Mouse (Mus musculus) olfactory bulb, adult 2 months (tissue): ENCODE results near the gene Fam129b. TPM values are rescaled to one million over a fixed set of nuclear protein-coding genes. Genes with fewer than 3 reads are reported as not detected.

ENCODE experiments used
- H3K27ac ChIP-seq: fragments of 200-500 bp; 2 replicates; pipeline ENCODE4 v1.5.1; 2012; ENCODE audit warnings: low read depth, low read length; ENCODE audit not compliant: insufficient read depth
- H3K4me1 ChIP-seq: fragments of 200-500 bp; 2 replicates; pipeline ENCODE4 v1.6.1; 2012; ENCODE audit warnings: low read length; ENCODE audit not compliant: control insufficient read depth, insufficient read depth
- H3K4me3 ChIP-seq: fragments of 200-500 bp; 2 replicates; pipeline ENCODE4 v1.5.1; 2012; ENCODE audit warnings: mild to moderate bottlenecking, low read depth, low read length, moderate library complexity; ENCODE audit not compliant: insufficient read depth
- CTCF ChIP-seq: fragments of 200-500 bp; IDR thresholded peaks from 2 replicates; pipeline ENCODE4 v1.5.1; 2012; ENCODE audit warnings: low read depth, mild to moderate bottlenecking, low read length, moderate library complexity; ENCODE audit not compliant: insufficient read depth
- POLR2A ChIP-seq: fragments of 200-500 bp; IDR thresholded peaks from 2 replicates; pipeline ENCODE4 v1.6.1; 2012; ENCODE audit warnings: mild to moderate bottlenecking, low read depth, low read length, moderate library complexity; ENCODE audit not compliant: insufficient read depth
- WGBS: fragments of 180-500 bp; shearing (Covaris S2); methylation state at CpG from one replicate; pipeline ENCODE4 v1.1.7; 2018; 5-methylcytosine and 5-hydroxymethylcytosine counted together
- polyA plus RNA-seq: library from polyadenylated mRNA; stranded (reverse); fragments of >200 nt; gene quantifications from 2 replicates; pipeline ENCODE4 v1.2.4, GENCODE M21; 2012; ENCODE audit warnings: low replicate concordance; ENCODE audit not compliant: missing spikeins, insufficient read depth, insufficient read length

The Fam129b gene
- polyA plus RNA-seq, 1 experiment, result not detected

DNA sequence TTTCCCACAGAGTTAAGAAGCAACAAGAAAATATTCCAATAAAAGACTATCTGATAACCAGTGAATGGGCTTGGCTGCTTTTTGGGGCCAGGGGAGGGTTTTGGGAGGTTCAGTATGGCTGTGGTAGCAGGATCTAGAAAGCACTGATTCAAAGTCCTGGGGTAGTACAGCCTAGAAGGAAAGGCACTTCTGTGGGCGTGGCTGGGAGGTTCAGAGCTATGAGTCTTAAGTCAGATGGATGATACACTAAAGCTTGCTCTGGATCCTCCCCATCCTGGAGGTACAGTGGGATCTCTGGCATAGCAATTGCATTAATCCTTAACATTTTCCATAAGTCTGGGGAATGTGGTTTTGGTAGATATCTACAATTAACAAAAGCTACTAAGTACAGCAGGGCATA lies 88.1 kb downstream of the Fam129b start:
- no peak for TF ChIP-seq POLR2A
- TF ChIP-seq CTCF, result no peak
- WGBS, result 85% methylated on average over 1 of the region's 1 CpGs

DNA sequence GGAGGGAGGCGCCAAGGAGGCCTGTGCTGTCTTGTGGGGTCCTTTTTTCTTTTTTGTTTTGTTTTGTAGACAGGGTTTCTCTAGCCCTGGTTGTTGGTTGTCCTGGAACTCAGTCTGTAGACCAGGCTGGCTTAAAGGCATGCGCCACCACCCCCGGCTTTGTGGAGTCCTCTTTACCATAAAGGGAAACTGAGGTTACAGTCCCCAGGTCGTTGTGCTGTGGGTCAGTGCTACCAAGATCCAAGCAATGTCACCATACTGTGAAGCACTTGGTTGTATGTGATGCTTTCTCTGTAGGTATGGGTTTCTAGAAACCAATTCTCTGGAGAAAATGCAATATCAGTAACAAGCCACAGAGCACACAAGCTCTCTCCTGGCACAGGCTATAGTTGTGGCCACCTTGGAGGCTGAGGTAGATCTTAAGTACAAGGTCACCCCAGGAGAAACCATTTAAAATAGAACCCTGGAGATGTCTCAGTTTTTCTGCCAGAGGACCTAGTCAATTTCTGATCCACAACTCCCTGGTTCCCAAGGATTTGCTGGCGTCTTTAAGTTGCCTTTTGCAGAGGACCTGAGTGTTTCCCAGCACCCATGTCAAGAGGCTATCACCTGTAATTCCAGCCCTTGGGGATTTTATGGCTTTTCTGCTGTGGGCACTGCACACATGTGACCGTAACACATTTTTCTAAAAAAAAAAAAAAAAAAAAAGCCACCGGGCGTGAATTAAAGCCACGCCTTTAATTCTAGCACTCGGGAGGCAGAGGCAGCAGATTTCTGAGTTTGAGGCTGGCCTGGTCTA lies 88.9 kb downstream of the Fam129b start:
- 45% methylated on average over 10 of the region's 10 CpGs for WGBS
- Histone ChIP-seq H3K27ac (no peak overlapping the region), H3K4me1 (peaks cover 32% of the 10 kb centered on the region), H3K4me3 (no peak overlapping the region)
- no peak for TF ChIP-seq POLR2A
- TF ChIP-seq CTCF, result no peak

More for the DNA sequence above, 88.1 kb downstream of the Fam129b start:
- no peak overlapping the region for H3K4me3 ChIP-seq
- no peak overlapping the region for H3K27ac ChIP-seq
- peaks cover 32% of the 10 kb centered on the region for H3K4me1 ChIP-seq

DNA sequence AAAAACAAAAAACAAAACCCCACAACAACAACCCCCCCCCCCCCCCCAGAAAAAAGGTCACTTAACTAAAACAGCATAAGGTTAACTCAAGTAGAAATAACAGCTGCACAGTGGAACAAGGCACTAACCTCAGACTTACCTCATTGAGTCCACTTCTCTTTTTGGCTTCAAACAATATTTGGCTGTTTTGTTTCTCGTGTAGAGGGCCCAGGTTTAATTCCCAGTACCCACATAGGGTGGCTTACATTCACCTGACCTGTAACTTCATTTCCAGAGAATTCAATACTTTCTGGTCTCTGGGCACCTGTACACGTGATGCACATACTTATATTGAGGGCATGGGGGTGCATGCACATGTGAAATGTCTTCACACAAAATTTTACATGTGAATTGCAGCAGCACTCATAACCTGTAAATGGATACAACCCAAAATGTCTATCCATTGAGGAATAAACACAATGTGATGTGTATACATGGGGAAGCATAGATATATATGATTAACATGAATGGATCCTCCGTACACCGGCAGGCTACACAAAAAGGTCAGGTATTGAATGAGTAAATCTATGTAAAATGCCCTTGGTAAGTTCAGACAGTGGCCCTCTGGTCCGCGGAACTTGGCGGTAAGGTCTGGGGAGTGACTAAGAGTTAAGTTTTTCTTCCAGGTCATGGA lies 89.7 kb downstream of the Fam129b start:
- TF ChIP-seq CTCF (no peak), POLR2A (no peak)
- Histone ChIP-seq H3K4me3 (no peak overlapping the region), H3K4me1 (peaks cover 30% of the 10 kb centered on the region), H3K27ac (no peak overlapping the region)
- WGBS, result 26% methylated on average over 7 of the region's 7 CpGs

DNA sequence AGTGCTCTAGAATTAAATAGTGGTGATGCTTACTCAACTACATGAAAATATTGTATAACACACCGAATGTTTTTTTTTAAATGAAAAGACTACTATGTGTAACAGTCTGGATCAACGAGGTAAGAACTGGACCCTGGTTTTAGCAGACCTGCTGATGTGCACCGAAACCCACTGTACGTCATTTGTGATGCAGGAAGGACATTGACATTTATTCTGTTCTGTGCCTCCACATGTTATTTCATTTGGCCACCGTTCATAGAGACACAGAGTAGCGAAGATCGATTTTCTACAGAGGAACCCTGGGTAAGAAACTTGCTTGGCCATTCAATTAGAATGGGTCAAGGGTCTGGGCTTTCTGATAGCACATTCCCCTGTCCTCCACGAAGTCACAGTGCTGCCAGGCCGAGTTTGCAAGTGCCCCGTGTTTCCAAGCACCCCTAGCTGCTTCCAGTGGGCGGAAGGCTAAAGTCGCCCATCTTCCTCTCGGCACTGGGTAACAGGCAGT lies 90.3 kb downstream of the Fam129b start:
- WGBS, result 13% methylated on average over 13 of the region's 13 CpGs
- H3K27ac ChIP-seq, result peak overlapping the region; percentile 92
- peaks cover 28% of the 10 kb centered on the region for H3K4me1 ChIP-seq
- H3K4me3 ChIP-seq, result peak overlapping the region; percentile 75
- TF ChIP-seq POLR2A (no peak), CTCF (no peak)

DNA sequence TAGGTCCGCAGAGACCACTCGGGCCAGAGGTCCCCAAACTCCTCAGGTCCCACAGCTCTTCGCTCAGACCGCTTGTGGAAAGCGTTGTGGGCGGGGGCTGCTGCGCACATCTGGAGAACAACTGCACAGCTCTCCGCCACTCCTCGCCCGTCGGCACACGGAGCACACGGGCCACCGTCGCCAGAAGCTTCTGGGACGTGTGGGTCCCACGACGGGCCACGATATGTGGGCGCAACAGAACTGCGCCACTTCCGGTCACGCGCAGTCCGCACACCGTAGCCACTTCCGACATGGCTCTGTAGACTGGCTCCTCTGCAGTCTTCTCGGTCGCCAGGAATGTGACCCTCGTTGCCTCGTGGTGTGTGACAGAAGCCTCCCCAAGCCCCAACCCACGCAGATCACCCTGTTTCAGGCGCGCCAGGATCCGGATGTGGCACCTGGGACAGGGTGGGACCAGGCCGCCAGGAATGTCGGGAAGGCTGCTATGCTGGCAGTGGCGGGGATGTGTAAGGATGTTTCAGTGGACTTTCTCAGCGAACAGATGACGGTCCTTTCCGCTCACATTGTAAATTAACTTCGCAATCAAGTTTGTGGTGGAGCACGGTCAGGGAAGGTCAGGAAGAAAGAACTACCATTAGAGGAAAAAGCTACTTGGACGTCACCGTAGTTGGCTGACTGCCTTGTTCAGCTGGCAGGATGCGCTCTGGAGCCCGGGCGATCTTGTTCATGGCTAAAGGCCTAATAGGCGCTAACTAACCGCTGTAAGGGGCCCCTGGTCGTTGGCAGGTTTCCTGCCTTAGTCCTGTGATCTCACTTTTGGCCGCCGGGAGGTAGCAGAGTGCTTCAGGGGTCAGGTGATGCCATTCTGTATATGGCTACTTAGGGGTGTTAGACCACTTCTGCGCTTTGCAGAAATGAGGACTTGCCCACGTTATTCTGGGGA lies 91.0 kb downstream of the Fam129b start:
- WGBS, result under 1% methylated on average over 55 of the region's 55 CpGs
- Histone ChIP-seq H3K4me3 (peak overlapping the region; percentile 75), H3K27ac (peak overlapping the region; percentile 92), H3K4me1 (peaks cover 27% of the 10 kb centered on the region)
- TF ChIP-seq CTCF (peak; percentile 33; the same call in 1 of the 2 replicates), POLR2A (peak; percentile 81; the same call in 1 of the 2 replicates)

DNA sequence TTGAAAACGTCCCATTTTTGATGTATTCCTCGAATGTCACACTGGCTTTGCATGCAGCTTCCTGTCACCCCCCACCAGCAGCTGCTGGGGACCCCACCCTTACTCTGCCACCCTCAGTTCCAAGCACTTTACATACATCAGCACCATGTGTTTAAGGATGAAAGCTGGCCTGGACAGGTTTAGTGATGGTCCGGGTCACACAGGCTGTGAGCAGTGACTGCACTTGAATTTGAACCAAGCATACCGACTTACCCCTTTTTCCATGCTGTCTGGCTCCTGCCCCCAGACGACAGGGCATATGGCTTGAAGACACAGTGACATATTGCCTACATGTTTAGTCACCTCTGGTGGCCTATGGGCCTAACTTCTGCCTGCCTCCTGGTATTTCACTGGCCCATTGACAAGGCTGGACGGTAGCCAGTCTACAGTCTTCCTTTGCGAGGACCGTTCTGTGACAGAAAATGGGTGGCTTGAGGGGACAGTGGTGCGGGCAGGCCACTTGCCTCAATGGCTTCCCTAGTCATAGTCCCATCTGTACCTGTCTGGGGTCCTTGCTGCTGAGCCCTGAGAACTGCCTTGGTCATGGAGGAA lies 92.2 kb downstream of the Fam129b start:
- H3K4me1 ChIP-seq, result peaks cover 16% of the 10 kb centered on the region
- no peak for TF ChIP-seq POLR2A
- TF ChIP-seq CTCF, result no peak
- H3K4me3 ChIP-seq, result no peak overlapping the region
- no peak overlapping the region for H3K27ac ChIP-seq
- WGBS, result 76% methylated on average over 9 of the region's 9 CpGs

DNA sequence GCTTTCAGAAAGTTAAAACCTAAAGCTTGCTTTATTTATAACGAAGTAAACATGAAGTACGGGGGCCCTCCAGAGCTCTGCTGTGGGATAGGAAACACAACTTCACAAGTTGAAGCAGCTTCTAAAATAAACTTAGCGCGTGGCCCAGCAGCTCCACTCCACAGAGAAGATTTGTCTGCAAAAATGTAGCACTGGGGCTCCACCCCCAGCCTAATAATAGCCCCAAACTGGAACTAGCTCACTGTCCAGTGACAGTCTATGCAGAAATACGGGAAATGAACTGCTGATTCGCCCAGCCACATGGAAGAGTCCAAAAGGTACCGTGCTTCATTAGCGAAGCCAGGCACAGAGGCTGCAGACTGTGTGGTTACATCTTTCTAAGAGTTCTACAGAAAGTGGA lies 93.4 kb downstream of the Fam129b start:
- peaks cover 14% of the 10 kb centered on the region for H3K4me1 ChIP-seq
- H3K4me3 ChIP-seq, result no peak overlapping the region
- no peak for TF ChIP-seq CTCF
- no peak overlapping the region for H3K27ac ChIP-seq
- WGBS, result 68% methylated on average over 8 of the region's 8 CpGs

DNA sequence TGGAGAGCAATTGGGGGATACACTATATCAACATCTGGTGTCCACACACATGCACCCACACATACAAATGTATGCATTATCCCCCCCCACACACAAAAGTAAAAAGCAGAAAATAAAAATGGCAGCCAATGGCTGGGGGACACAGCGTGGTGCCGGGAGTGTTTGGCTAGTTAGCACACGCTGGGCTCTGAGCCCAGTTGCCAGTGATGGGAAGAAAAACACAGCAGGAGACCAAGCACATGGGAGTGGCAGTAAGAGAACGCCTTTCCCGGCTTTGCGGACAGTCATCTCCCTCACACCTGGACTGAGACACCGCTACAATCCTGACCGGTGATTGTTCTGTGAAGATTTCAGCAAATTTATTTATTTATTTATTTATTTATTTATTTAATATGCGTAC lies 95.3 kb downstream of the Fam129b start:
- no peak overlapping the region for H3K27ac ChIP-seq
- 25% methylated on average over 9 of the region's 9 CpGs for WGBS
- no peak overlapping the region for H3K4me3 ChIP-seq
- H3K4me1 ChIP-seq, result peaks cover 14% of the 10 kb centered on the region
- no peak for TF ChIP-seq CTCF
- no peak for TF ChIP-seq POLR2A
